Comparison of ENCODE assay signal across 8 mouse cellular contexts in genomic region chr2:30419112-30419511, GRCm38 (mm10). TPM values are rescaled to one million over a fixed set of nuclear protein-coding genes. Genes with fewer than 3 reads are reported as not detected.
DNase-seq lines count a peak whose midpoint lies in the region; ATAC-seq and TF ChIP-seq lines count a peak whose summit lies in the region.

No protein-coding gene starts in this region.

- DNase-seq in heart, adult 11 months: no peak
- no peak for DNase-seq in right cerebral cortex, adult 2 months (ENCODE audit: low spot score in 2 of 2)
- DNase-seq in gastrocnemius, postnatal 36 days: no peak

- H3ac ChIP-seq in myocyte (ENCODE audit: control insufficient read depth, insufficient read length): no peak overlapping the region

- no peak for TF ChIP-seq CTCF in intestine, postnatal 0 days (IDR thresholded peaks at IDR 0.05; ENCODE audit: low read depth)

- peaks cover 76% of the 10 kb centered on the region for H3K79me2 ChIP-seq in myocyte (ENCODE audit: control insufficient read depth, insufficient read depth)

- H3K4me2 ChIP-seq in heart, embryonic 16.5 days (ENCODE audit: low read depth, low read length): peak overlapping the region; percentile 32; the same call in 1 of the 2 replicates
- peak overlapping the region; percentile 38 for H3K4me2 ChIP-seq in embryonic facial prominence, embryonic 12.5 days (replicated peaks)
- H3K4me2 ChIP-seq in intestine, postnatal 0 days (replicated peaks; ENCODE audit: low read depth): peak overlapping the region; percentile 21; the same call in 1 of the 2 replicates
- peak overlapping the region; percentile 94 for H3K4me2 ChIP-seq in myocyte (ENCODE audit: low read depth)

- no peak for TF ChIP-seq POLR2A in myocyte (IDR thresholded peaks at IDR 0.05; ENCODE audit: insufficient read length, low read depth)

- H3K4me1 ChIP-seq in heart, embryonic 16.5 days (ENCODE audit: control insufficient read depth, insufficient read depth, low read length): peaks cover 17% of the 10 kb centered on the region
- peaks cover 28% of the 10 kb centered on the region for H3K4me1 ChIP-seq in embryonic facial prominence, embryonic 12.5 days
- H3K4me1 ChIP-seq in intestine, postnatal 0 days (replicated peaks; ENCODE audit: control insufficient read depth, insufficient read depth, low read length): 0 out of 2 replicates have a peak, but pooled peaks cover 4% of the 10 kb centered on the region

- H3K27ac ChIP-seq in heart, embryonic 16.5 days (ENCODE audit: low read length): peak overlapping the region; percentile 63
- peak overlapping the region; percentile 92 for H3K27ac ChIP-seq in embryonic facial prominence, embryonic 12.5 days
- H3K27ac ChIP-seq in intestine, postnatal 0 days (ENCODE audit: low read depth, low read length): no peak overlapping the region

- no peak for ATAC-seq in heart, embryonic 16.5 days (replicated peaks; ENCODE audit: extremely low read depth, insufficient read depth, low FRiP score)
- no peak for ATAC-seq in embryonic facial prominence, embryonic 12.5 days (ENCODE audit: insufficient number of reproducible peaks, insufficient read depth, low FRiP score, low TSS enrichment)
- no peak for ATAC-seq in intestine, postnatal 0 days
- no peak for ATAC-seq in megakaryocyte-erythroid progenitor cell, adult 5-6 weeks (replicated peaks; ENCODE audit: low FRiP score, low TSS enrichment, poor library complexity, severe bottlenecking)

- 21% methylated on average over 10 of the region's 10 CpGs for WGBS in heart, embryonic 16.5 days
- 16% methylated on average over 10 of the region's 10 CpGs for WGBS in embryonic facial prominence, embryonic 12.5 days
- WGBS in intestine, postnatal 0 days: 42% methylated on average over 10 of the region's 10 CpGs

- no peak overlapping the region for H3K4me3 ChIP-seq in heart, embryonic 16.5 days (ENCODE audit: low read length)
- peak overlapping the region; percentile 12; the same call in 1 of the 2 replicates for H3K4me3 ChIP-seq in embryonic facial prominence, embryonic 12.5 days
- H3K4me3 ChIP-seq in intestine, postnatal 0 days (ENCODE audit: low read depth, low read length): no peak overlapping the region
- H3K4me3 ChIP-seq in myocyte: no peak overlapping the region

- intact Hi-C loops in gastrocnemius, postnatal 36 days (cut with DNase I): no loop called here

- no peaks in the 10 kb centered on the region for H3K36me3 ChIP-seq in heart, embryonic 16.5 days (ENCODE audit: control insufficient read depth, insufficient read depth)
- H3K36me3 ChIP-seq in embryonic facial prominence, embryonic 12.5 days: no peaks in the 10 kb centered on the region; the same call in 1 of the 2 replicates
- no peaks in the 10 kb centered on the region; the same call in 1 of the 2 replicates for H3K36me3 ChIP-seq in intestine, postnatal 0 days (ENCODE audit: control insufficient read depth, insufficient read depth)
- H3K36me3 ChIP-seq in myocyte (ENCODE audit: control insufficient read depth, insufficient read depth): no peaks in the 10 kb centered on the region

- H3K27me3 ChIP-seq in heart, embryonic 16.5 days (ENCODE audit: control insufficient read depth, insufficient read depth, low read length): no peaks in the 10 kb centered on the region
- H3K27me3 ChIP-seq in embryonic facial prominence, embryonic 12.5 days: no peaks in the 10 kb centered on the region
- no peaks in the 10 kb centered on the region for H3K27me3 ChIP-seq in intestine, postnatal 0 days (replicated peaks; ENCODE audit: control insufficient read depth, insufficient read depth, low read length)
- no peaks in the 10 kb centered on the region for H3K27me3 ChIP-seq in myocyte (ENCODE audit: control insufficient read depth, insufficient read depth, insufficient read length)

- H3K9ac ChIP-seq in heart, embryonic 16.5 days (ENCODE audit: low read length): peak overlapping the region; percentile 42
- peak overlapping the region; percentile 41 for H3K9ac ChIP-seq in embryonic facial prominence, embryonic 12.5 days
- H3K9ac ChIP-seq in intestine, postnatal 0 days (ENCODE audit: low read depth, low read length): no peak overlapping the region

- H3K9me3 ChIP-seq in heart, embryonic 16.5 days (replicated peaks; ENCODE audit: control insufficient read depth, low read length): no peaks in the 10 kb centered on the region
- no peaks in the 10 kb centered on the region for H3K9me3 ChIP-seq in embryonic facial prominence, embryonic 12.5 days
- H3K9me3 ChIP-seq in intestine, postnatal 0 days (ENCODE audit: control insufficient read depth): no peaks in the 10 kb centered on the region

TF ChIP-seq in myocyte, 11 proteins besides CTCF, POLR2A, EP300 and RAD21:
- TF ChIP-seq TCF12 (IDR thresholded peaks at IDR 0.05; ENCODE audit: insufficient read depth, poor library complexity, severe bottlenecking): no peak
- no peak for TF ChIP-seq MAX (IDR thresholded peaks at IDR 0.05; ENCODE audit: low read depth)
- no peak for TF ChIP-seq USF1 (IDR thresholded peaks at IDR 0.05; ENCODE audit: low read depth)
- no peak for TF ChIP-seq SRF (IDR thresholded peaks at IDR 0.05; ENCODE audit: control insufficient read depth, insufficient read length, low read depth)
- TF ChIP-seq MYOG (IDR thresholded peaks at IDR 0.05; ENCODE audit: control insufficient read depth in 1 of 3, insufficient read depth in 1 of 3, insufficient read length in 2 of 3, low read depth in 2 of 3): no peak
- no peak for TF ChIP-seq MYOD1 (IDR thresholded peaks at IDR 0.05; ENCODE audit: control insufficient read depth in 1 of 3, insufficient read length in 2 of 3, low read depth in 2 of 3)
- TF ChIP-seq TCF3 (IDR thresholded peaks at IDR 0.05; ENCODE audit: insufficient read length, low read depth): no peak
- no peak for TF ChIP-seq CEBPB (IDR thresholded peaks at IDR 0.05; ENCODE audit: insufficient read depth, poor library complexity, severe bottlenecking)
- TF ChIP-seq REST (IDR thresholded peaks at IDR 0.05; ENCODE audit: insufficient read depth, insufficient read length): no peak
- no peak for TF ChIP-seq POLR2AphosphoS2 (IDR thresholded peaks at IDR 0.05; ENCODE audit: insufficient read length, low read depth)

RNA-seq across cellular contexts. Expression of gene Ptpa, which starts 3.3 kb away (rescaled TPM):
- 125 and 126 TPM in 2 replicates for polyA plus RNA-seq in heart, embryonic 16.5 days (2015; fragmentation: Nextera tagmentation; extraction: Ambion mirVana)
- 140 and 145 TPM in 2 replicates for polyA plus RNA-seq in embryonic facial prominence, embryonic 12.5 days (2016; fragmentation: Nextera tagmentation; extraction: Ambion mirVana)
- polyA plus RNA-seq in intestine, postnatal 0 days (2015; fragmentation: Nextera tagmentation; extraction: Ambion mirVana): 70.9 and 71.4 TPM in 2 replicates
- polyA plus RNA-seq in myocyte (2012; fragmentation: generic; extraction: Trizol): 151 TPM
- 228 and 237 TPM in 2 replicates for total RNA-seq in megakaryocyte-erythroid progenitor cell, adult 5-6 weeks (2014; fragmentation: Nextera tagmentation)
- total RNA-seq in megakaryocyte-erythroid progenitor cell, adult 5-6 weeks (2017): 74.1 and 93.5 TPM in 2 replicates
- 10 to 100 TPM; 55.1 to 58.9 TPM for total RNA-seq in gastrocnemius, postnatal 36 days (2021)

RNA-seq across cellular contexts. Expression of gene Crat, which starts 3.5 kb away (rescaled TPM):
- 164 and 169 TPM in 2 replicates for polyA plus RNA-seq in heart, embryonic 16.5 days (2015; fragmentation: Nextera tagmentation; extraction: Ambion mirVana)
- polyA plus RNA-seq in embryonic facial prominence, embryonic 12.5 days (2016; fragmentation: Nextera tagmentation; extraction: Ambion mirVana): 23.8 and 26.9 TPM in 2 replicates
- 46.1 and 46.4 TPM in 2 replicates for polyA plus RNA-seq in intestine, postnatal 0 days (2015; fragmentation: Nextera tagmentation; extraction: Ambion mirVana)
- 42.2 TPM for polyA plus RNA-seq in myocyte (2012; fragmentation: generic; extraction: Trizol)
- 24.3 and 29.2 TPM in 2 replicates for total RNA-seq in megakaryocyte-erythroid progenitor cell, adult 5-6 weeks (2014; fragmentation: Nextera tagmentation)
- total RNA-seq in megakaryocyte-erythroid progenitor cell, adult 5-6 weeks (2017): 11.2 and 16.0 TPM in 2 replicates
- total RNA-seq in gastrocnemius, postnatal 36 days (2021): 100 to 1,000 TPM; 356 to 381 TPM

RNA-seq across cellular contexts. Expression of gene Dolpp1, which starts 27.1 kb away (rescaled TPM):
- polyA plus RNA-seq in heart, embryonic 16.5 days (2015; fragmentation: Nextera tagmentation; extraction: Ambion mirVana): 26.0 and 29.3 TPM in 2 replicates
- polyA plus RNA-seq in embryonic facial prominence, embryonic 12.5 days (2016; fragmentation: Nextera tagmentation; extraction: Ambion mirVana): 34.8 and 38.1 TPM in 2 replicates
- polyA plus RNA-seq in intestine, postnatal 0 days (2015; fragmentation: Nextera tagmentation; extraction: Ambion mirVana): 39.5 and 41.5 TPM in 2 replicates
- 15.7 TPM for polyA plus RNA-seq in myocyte (2012; fragmentation: generic; extraction: Trizol)
- total RNA-seq in megakaryocyte-erythroid progenitor cell, adult 5-6 weeks (2014; fragmentation: Nextera tagmentation): 24.0 and 29.0 TPM in 2 replicates
- 16.3 and 19.7 TPM in 2 replicates for total RNA-seq in megakaryocyte-erythroid progenitor cell, adult 5-6 weeks (2017)
- total RNA-seq in gastrocnemius, postnatal 36 days (2021): 1 to 10 TPM; 5.5 to 6.7 TPM

RNA-seq across cellular contexts. Expression of gene Ier5l, which starts 54.9 kb away (rescaled TPM):
- polyA plus RNA-seq in heart, embryonic 16.5 days (2015; fragmentation: Nextera tagmentation; extraction: Ambion mirVana): 0.72 and 0.85 TPM in 2 replicates
- polyA plus RNA-seq in embryonic facial prominence, embryonic 12.5 days (2016; fragmentation: Nextera tagmentation; extraction: Ambion mirVana): 4.2 and 4.5 TPM in 2 replicates
- 1.6 and 2.2 TPM in 2 replicates for polyA plus RNA-seq in intestine, postnatal 0 days (2015; fragmentation: Nextera tagmentation; extraction: Ambion mirVana)
- polyA plus RNA-seq in myocyte (2012; fragmentation: generic; extraction: Trizol): 20.5 TPM
- total RNA-seq in megakaryocyte-erythroid progenitor cell, adult 5-6 weeks (2014; fragmentation: Nextera tagmentation): not detected in 2 replicates
- 0.56 TPM in 1 of 2 replicates, not detected in the other for total RNA-seq in megakaryocyte-erythroid progenitor cell, adult 5-6 weeks (2017)
- total RNA-seq in gastrocnemius, postnatal 36 days (2021): 1 to 10 TPM; 1.7 TPM

RNA-seq across cellular contexts. Expression of gene Miga2, which starts 55.1 kb away (rescaled TPM):
- polyA plus RNA-seq in heart, embryonic 16.5 days (2015; fragmentation: Nextera tagmentation; extraction: Ambion mirVana): 38.7 and 43.5 TPM in 2 replicates
- polyA plus RNA-seq in embryonic facial prominence, embryonic 12.5 days (2016; fragmentation: Nextera tagmentation; extraction: Ambion mirVana): 29.6 and 31.0 TPM in 2 replicates
- 12.6 TPM in 2 replicates for polyA plus RNA-seq in intestine, postnatal 0 days (2015; fragmentation: Nextera tagmentation; extraction: Ambion mirVana)
- 13.6 TPM for polyA plus RNA-seq in myocyte (2012; fragmentation: generic; extraction: Trizol)
- 17.8 and 35.0 TPM in 2 replicates for total RNA-seq in megakaryocyte-erythroid progenitor cell, adult 5-6 weeks (2014; fragmentation: Nextera tagmentation)
- total RNA-seq in megakaryocyte-erythroid progenitor cell, adult 5-6 weeks (2017): 8.0 and 11.4 TPM in 2 replicates
- total RNA-seq in gastrocnemius, postnatal 36 days (2021): 10 to 100 TPM; 15.5 to 19.6 TPM

Comparison
In these comparisons a context has a peak if more than half of its experiments do, and no peak if none do; other contexts are left out.
1. H3K4me2 ChIP-seq: peak in every context shown above with its lines; median percentile 94 in myocyte; 38 in embryonic facial prominence, embryonic 12.5 days; 32 in heart, embryonic 16.5 days; 21 in intestine, postnatal 0 days.